Mouse (Mus musculus): ENCODE results near the gene Loxl1. TPM values are rescaled to one million over a fixed set of nuclear protein-coding genes. Genes with fewer than 3 reads are reported as not detected.
A peak's percentile ranks its signal among the peaks of the same experiment; 100 is the strongest.
"Not testable (repeated sequence)": the region's sequence is repeated elsewhere in the genome, so short reads cannot be mapped to it uniquely, and the experiment has no call there.

The Loxl1 gene
- total RNA-seq, 1 experiment from 2014 or later, result not detected

DNA sequence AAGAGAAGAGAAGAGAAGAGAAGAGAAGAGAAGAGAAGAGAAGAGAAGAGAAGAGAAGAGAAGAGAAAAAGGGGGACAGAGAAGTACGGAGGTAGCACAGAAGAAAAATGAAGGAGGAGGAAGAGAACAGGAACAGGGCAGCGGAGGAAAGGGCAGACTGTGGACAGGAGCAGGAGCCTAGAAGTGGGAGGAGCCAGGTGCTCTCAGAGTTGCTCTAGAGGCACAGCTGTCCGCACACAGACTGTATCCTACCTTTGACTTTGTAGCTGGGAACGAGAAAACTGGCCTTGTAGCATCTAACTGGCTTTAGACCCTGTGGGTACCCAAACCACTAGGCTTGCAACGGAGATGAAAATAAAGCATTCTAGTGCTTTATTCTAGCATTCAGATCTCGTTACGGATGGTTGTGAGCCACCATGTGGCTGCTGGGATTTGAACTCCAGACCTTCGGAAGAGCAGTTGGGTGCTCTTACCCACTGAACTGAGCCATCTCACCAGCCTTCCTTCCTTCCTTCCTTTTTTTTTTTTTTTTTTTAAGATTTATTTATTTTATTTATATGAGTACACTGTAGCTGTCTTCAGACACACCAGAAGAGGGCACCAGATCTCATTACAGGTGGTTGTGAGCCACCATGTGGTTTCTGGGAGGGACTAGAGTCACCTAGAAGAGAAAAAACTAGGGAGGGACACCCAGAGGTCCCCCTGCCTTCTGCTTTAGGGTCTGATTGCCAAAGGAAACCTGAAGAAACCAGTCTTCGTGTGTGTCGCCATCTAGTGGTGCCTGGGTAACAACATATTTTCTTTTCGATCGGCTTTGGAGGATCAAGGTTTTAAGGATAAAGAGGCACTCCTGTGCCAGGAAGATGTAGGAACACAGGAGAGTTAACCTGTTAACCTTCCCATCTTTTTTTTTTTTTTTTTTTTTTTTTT lies 44.3 kb downstream of the Loxl1 start:
- ATAC-seq (replicated peaks in 1 of 2; ENCODE audit: insufficient read depth in 1 of 2, low FRiP score in 2 of 2, low TSS enrichment in 1 of 2, low read depth in 1 of 2, poor library complexity in 2 of 2, severe bottlenecking in 2 of 2), result peak; percentile 44 to 60; a peak in 3 of 4 replicates

DNA sequence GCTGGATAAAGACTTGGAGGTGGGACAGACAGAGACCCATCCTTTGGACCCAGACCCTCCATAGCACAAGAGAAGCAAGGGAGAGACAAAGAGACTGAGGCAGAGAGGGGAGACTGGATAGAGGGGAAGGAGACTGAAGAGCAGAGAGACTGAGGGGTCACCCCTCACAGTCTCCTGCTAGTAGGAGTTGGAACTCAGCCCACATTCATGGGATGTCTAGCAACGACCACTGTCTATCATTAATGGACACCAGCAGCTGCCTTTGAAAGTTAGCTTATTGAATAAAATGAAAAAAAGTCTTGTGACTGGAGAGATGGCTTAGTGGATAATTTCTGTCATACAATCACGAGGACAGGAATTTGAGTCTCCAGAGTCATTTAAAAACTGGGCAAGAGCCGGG lies 45.9 kb downstream of the Loxl1 start:
- ATAC-seq (replicated peaks in 1 of 2; ENCODE audit: insufficient read depth in 1 of 2, low FRiP score in 2 of 2, low TSS enrichment in 1 of 2, low read depth in 1 of 2, poor library complexity in 2 of 2, severe bottlenecking in 2 of 2), result no peak

GRCm38 (mm10) chr9:58266571-58267011 lies 46.4 kb downstream of the Loxl1 start:
- peak; percentile 61 to 70; a peak in 3 of 4 replicates for ATAC-seq (replicated peaks in 1 of 2; ENCODE audit: insufficient read depth in 1 of 2, low FRiP score in 2 of 2, low TSS enrichment in 1 of 2, low read depth in 1 of 2, poor library complexity in 2 of 2, severe bottlenecking in 2 of 2)

DNA sequence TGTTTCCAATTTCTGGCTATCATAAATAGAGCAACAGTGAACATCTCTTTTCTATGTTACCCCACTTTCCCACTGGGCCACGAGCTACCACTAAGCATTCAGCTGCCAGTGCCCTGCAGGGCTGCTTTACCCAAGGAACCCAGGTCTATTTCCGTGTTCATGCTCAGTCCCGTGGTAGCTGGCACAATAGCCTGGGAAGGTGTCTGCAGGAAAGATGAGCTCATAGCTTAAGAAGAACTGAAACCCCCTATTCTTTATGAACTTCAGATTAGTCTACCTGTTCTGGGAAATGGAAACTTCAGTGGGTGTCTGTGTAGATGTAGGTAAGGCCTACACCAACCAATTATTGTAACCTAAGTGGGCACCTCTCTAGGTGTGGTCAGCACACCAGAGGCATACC lies 47.6 kb downstream of the Loxl1 start:
- no peak for ATAC-seq (replicated peaks in 1 of 2; ENCODE audit: insufficient read depth in 1 of 2, low FRiP score in 2 of 2, low TSS enrichment in 1 of 2, low read depth in 1 of 2, poor library complexity in 2 of 2, severe bottlenecking in 2 of 2)

- no peak for ATAC-seq (replicated peaks in 1 of 2; ENCODE audit: insufficient read depth in 1 of 2, low FRiP score in 2 of 2, low TSS enrichment in 1 of 2, low read depth in 1 of 2, poor library complexity in 2 of 2, severe bottlenecking in 2 of 2)
Measured at GRCm38 (mm10) chr9:58262507-58262906, 50.5 kb downstream of the Loxl1 start.

DNA sequence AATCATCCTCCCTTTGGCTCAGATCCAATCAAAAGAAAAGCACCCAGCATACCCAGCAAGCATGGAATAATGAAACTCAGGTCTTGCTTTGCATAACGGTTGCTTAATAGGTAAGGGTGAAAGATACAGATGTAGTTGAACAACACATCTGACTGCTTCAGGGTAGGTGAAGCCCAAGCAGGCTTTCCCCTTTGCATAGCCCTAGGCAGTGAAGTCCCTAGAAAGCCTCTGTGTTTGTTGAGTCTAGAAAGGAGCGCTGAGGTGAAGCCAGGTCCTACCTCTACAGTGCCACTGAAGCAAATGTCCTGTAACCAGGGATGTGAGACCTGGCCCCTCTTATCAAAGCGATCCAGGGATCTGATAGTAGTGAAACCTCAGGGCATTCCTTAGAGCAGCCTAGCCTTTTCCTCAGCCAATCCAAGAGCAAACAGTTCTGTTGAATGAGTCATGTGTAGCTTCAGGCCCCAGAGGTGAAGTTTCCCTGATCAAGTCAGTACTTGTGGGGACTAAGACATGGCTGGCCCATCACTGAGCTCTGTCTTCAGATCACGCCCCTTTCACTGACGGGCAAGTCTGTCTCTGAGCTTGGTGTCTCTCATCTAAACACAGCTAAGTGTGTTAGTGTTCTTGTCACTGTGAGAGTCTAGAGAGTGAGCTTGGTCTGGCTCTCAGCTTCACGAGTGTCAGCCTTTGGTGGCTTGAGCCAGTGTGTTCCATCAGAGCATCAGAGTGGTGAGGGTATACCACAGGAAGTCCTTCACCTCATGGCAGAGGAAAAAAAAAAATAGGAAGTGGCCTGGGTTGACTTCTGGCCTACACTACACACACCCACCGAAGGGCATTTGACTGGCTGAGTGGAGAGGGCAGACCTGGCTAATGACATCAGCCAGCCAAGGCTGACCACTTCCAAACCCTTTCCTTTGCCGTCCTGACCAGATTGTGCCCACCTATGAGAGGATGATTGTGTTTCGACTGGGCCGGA lies 57.0 kb downstream of the Loxl1 start:
- peak; percentile 43 to 44 for ATAC-seq (replicated peaks in 1 of 2; ENCODE audit: insufficient read depth in 1 of 2, low FRiP score in 2 of 2, low TSS enrichment in 1 of 2, low read depth in 1 of 2, poor library complexity in 2 of 2, severe bottlenecking in 2 of 2)

DNA sequence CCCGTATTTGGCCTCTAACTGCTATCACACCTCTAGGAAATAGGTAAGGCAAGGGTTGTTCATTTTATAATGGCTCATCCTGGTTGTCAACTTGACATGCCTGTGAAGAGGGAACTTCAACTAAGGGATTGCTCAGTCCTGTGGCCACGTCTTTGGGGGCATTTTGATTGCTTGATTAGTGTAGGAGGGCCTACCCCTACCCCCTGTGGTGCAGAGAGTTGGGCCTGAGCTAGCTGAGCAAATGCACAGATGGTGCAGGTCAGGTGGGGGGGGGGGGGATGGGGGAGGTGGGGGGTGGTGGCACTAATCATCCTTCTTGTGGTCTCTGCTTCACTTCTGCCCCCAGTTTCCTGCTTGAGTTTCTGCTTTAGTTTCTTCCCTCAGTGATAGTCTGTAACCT lies 57.9 kb downstream of the Loxl1 start:
- ATAC-seq (replicated peaks in 1 of 2; ENCODE audit: insufficient read depth in 1 of 2, low FRiP score in 2 of 2, low TSS enrichment in 1 of 2, low read depth in 1 of 2, poor library complexity in 2 of 2, severe bottlenecking in 2 of 2), result no peak

GRCm38 (mm10) chr9:58253805-58254122 lies 59.2 kb downstream of the Loxl1 start:
- not testable (repeated sequence) for ATAC-seq (replicated peaks in 1 of 2; ENCODE audit: insufficient read depth in 1 of 2, low FRiP score in 2 of 2, low TSS enrichment in 1 of 2, low read depth in 1 of 2, poor library complexity in 2 of 2, severe bottlenecking in 2 of 2)

- ATAC-seq (replicated peaks in 1 of 2; ENCODE audit: insufficient read depth in 1 of 2, low FRiP score in 2 of 2, low TSS enrichment in 1 of 2, low read depth in 1 of 2, poor library complexity in 2 of 2, severe bottlenecking in 2 of 2), result peak; percentile 97
Measured at GRCm38 (mm10) chr9:58253033-58253804, 59.8 kb downstream of the Loxl1 start, which contains the start of gene Stoml1. TSS of gene Stoml1 (plus strand) at chr9:58253164.

GRCm38 (mm10) chr9:58250730-58251129 lies 62.3 kb downstream of the Loxl1 start:
- not testable (repeated sequence) for ATAC-seq (replicated peaks in 1 of 2; ENCODE audit: insufficient read depth in 1 of 2, low FRiP score in 2 of 2, low TSS enrichment in 1 of 2, low read depth in 1 of 2, poor library complexity in 2 of 2, severe bottlenecking in 2 of 2)

DNA sequence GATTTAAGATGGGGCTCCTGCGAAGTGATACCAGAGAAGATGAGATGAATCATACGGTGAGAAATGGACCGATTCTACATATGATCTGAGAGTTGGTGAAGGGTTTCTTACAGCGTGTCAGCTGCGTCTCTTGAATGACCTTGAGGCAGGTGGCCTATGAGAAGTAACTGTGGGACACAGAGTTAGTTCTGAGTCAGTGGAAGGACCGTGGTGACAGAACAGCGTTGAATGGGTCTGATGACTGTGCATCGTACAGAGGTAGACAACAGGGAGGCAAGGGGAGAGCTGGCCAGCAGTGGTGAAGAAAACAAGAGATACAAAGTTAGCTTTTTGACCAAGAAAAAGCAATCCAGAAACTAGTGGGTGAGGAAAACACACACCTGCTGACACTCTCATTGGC lies 62.7 kb downstream of the Loxl1 start:
- no peak for ATAC-seq (replicated peaks in 1 of 2; ENCODE audit: insufficient read depth in 1 of 2, low FRiP score in 2 of 2, low TSS enrichment in 1 of 2, low read depth in 1 of 2, poor library complexity in 2 of 2, severe bottlenecking in 2 of 2)

GRCm38 (mm10) chr9:58249592-58250192 lies 63.3 kb downstream of the Loxl1 start, which contains the start of gene Pml:
TSS of gene Pml (minus strand) at chr9:58249786.
- peak; percentile 24 to 51; a peak in 3 of 4 replicates for ATAC-seq (replicated peaks in 1 of 2; ENCODE audit: insufficient read depth in 1 of 2, low FRiP score in 2 of 2, low TSS enrichment in 1 of 2, low read depth in 1 of 2, poor library complexity in 2 of 2, severe bottlenecking in 2 of 2)

- no peak for ATAC-seq (replicated peaks in 1 of 2; ENCODE audit: insufficient read depth in 1 of 2, low FRiP score in 2 of 2, low TSS enrichment in 1 of 2, low read depth in 1 of 2, poor library complexity in 2 of 2, severe bottlenecking in 2 of 2)
Measured at GRCm38 (mm10) chr9:58248746-58249413, 64.1 kb downstream of the Loxl1 start.

DNA sequence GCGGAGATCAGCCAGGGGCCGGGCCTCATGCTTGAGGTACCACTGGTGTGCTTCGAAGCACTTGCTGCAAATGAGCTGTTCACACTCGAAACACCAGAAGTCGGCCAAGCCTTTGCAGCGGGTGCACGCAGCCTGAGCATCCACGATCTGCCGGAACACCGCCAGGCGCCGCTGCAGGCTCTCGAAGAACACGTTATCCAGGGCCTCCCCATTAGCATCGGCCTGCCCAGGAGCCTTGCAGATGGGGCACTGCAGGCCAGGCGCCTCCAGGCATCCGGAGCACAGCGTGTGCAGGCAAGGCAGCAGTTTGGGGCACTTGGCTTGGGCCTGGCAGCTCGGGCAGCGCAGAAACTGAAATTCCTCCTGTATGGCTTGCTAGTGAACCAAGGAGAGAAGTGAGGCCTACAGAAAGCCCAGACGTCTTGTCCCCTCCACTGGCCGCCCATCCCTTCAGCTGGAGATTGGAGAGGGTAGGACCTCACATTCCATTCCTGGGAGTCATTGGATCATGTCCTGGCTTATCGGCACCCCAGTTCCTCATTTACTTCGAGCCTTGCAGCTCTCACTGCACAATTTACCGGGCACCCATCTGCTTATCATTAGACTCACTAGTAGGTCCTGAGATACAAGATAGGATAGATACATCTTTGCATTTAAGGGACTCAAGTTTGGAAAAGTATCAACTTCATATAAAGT lies 65.8 kb downstream of the Loxl1 start:
- ATAC-seq (replicated peaks in 1 of 2; ENCODE audit: insufficient read depth in 1 of 2, low FRiP score in 2 of 2, low TSS enrichment in 1 of 2, low read depth in 1 of 2, poor library complexity in 2 of 2, severe bottlenecking in 2 of 2), result peak; percentile 82 to 83

DNA sequence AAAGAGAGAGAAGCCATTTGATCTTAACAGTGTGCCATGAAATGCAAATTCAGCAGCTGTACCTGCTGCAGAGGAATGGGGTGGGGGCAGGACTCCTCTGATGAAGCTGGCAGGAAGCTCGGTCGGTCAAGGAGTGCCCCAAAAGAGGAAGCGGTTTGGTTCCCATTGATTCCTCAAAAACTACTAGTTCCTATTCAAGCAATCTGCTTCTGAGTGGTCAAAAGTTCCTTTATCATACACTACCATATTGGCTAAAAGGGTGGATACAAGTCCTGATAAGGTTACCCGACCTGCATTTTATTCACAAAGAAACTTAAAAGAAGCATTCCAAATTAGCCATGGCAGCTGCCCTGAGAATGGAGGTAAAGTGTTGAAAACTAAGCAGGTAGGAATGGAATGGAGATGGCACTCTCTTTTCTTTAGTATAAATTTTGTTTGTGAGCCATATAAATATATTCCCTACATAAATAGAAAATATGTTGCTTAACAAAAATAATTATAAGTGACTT lies 66.8 kb downstream of the Loxl1 start:
- ATAC-seq (replicated peaks in 1 of 2; ENCODE audit: insufficient read depth in 1 of 2, low FRiP score in 2 of 2, low TSS enrichment in 1 of 2, low read depth in 1 of 2, poor library complexity in 2 of 2, severe bottlenecking in 2 of 2), result peak; percentile 16 to 39

- ATAC-seq (replicated peaks in 1 of 2; ENCODE audit: insufficient read depth in 1 of 2, low FRiP score in 2 of 2, low TSS enrichment in 1 of 2, low read depth in 1 of 2, poor library complexity in 2 of 2, severe bottlenecking in 2 of 2), result no peak
Measured at GRCm38 (mm10) chr9:58243696-58244095, 69.3 kb downstream of the Loxl1 start.

Data from hematopoietic stem cell, adult 5-6 weeks (primary cell).